Mouse (Mus musculus): ENCODE results near the gene Raver2.
A peak's percentile ranks its signal among the peaks of the same experiment; 100 is the strongest.

Raver2 gene

GRCm38 (mm10) chr4:101121002-101121401, 52.2 kb downstream of the Raver2 start:
- DNase-seq: no peak

GRCm38 (mm10) chr4:101135013-101135412, 66.2 kb downstream of the Raver2 start:
- no peak for DNase-seq

GRCm38 (mm10) chr4:101135909-101136308, 67.1 kb downstream of the Raver2 start:
- DNase-seq: no peak

GRCm38 (mm10) chr4:101137975-101138374, 69.2 kb downstream of the Raver2 start:
- no peak for DNase-seq

GRCm38 (mm10) chr4:101141768-101142167, 73.0 kb downstream of the Raver2 start:
- DNase-seq: no peak

GRCm38 (mm10) chr4:101143901-101144300, 75.1 kb downstream of the Raver2 start:
- no peak for DNase-seq

- no peak for DNase-seq
These were observed 75.6 kb downstream of the Raver2 start for GRCm38 (mm10) chr4:101144361-101144760.

GRCm38 (mm10) chr4:101144790-101145189, 76.0 kb downstream of the Raver2 start:
- DNase-seq: no peak

GRCm38 (mm10) chr4:101146047-101146745, 77.4 kb downstream of the Raver2 start:
- peak; percentile 81 to 85 for DNase-seq

GRCm38 (mm10) chr4:101146891-101147655, 78.3 kb downstream of the Raver2 start:
- peak; percentile 40 to 56 for DNase-seq

GRCm38 (mm10) chr4:101155541-101155940, 86.8 kb downstream of the Raver2 start:
- DNase-seq: no peak

- peak in 1 of 2 experiments; percentile 30 for DNase-seq
These were observed 88.7 kb downstream of the Raver2 start for GRCm38 (mm10) chr4:101157476-101157875.

- DNase-seq: no peak
These were observed 89.5 kb downstream of the Raver2 start for GRCm38 (mm10) chr4:101158282-101158681.

GRCm38 (mm10) chr4:101159191-101159764, 90.5 kb downstream of the Raver2 start:
- peak in 1 of 2 experiments; percentile 43 for DNase-seq

GRCm38 (mm10) chr4:101160821-101161220, 92.0 kb downstream of the Raver2 start:
- DNase-seq: no peak

GRCm38 (mm10) chr4:101164189-101164588, 95.4 kb downstream of the Raver2 start:
- DNase-seq: no peak

GRCm38 (mm10) chr4:101164673-101165072, 95.9 kb downstream of the Raver2 start:
- no peak for DNase-seq

- DNase-seq: no peak
These were observed 97.0 kb downstream of the Raver2 start for GRCm38 (mm10) chr4:101165776-101166175.

GRCm38 (mm10) chr4:101167777-101168176, 99.0 kb downstream of the Raver2 start:
- no peak for DNase-seq

- peak; percentile 44 to 59 for DNase-seq
These were observed 99.5 kb downstream of the Raver2 start for GRCm38 (mm10) chr4:101168189-101168778.

- DNase-seq: no peak
These were observed 104.0 kb downstream of the Raver2 start for GRCm38 (mm10) chr4:101172738-101173137.

GRCm38 (mm10) chr4:101174916-101175625, 106.3 kb downstream of the Raver2 start:
- no peak for DNase-seq

GRCm38 (mm10) chr4:101176123-101176522, 107.3 kb downstream of the Raver2 start:
- DNase-seq: no peak
